Mouse (Mus musculus): ENCODE measurements around the gene Met.

DNA sequence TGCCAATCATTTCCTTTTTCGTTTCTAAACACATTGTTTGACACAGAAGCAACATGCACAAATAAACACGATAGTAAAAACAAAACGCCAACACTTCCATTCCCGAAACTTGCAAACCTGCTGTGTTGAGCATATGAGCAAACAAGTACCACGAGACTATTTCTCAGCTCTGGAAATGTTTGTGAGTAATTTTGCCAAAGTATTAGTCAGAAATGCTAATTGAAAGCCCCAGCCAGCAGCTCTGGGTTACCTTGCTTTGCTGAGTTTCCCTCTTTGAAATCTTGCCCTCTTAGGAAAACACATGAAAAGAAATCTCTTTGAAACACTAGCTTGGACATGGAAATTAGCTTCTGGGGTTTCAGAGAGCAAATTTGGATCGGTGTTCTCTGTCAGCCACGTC lies 45.4 kb upstream of the Met start:
- TF ChIP-seq CTCF (IDR thresholded peaks at IDR 0.05; ENCODE audit: low read depth, low read length): no peak
- TF ChIP-seq POLR2AphosphoS5 (IDR thresholded peaks at IDR 0.05; ENCODE audit: insufficient replicate concordance, low read depth, low read length): no peak
